Mouse (Mus musculus): ENCODE results near the gene Cyb5r4.
A peak's percentile ranks its signal among the peaks of the same experiment; 100 is the strongest.
"Not testable (repeated sequence)": the region's sequence is repeated elsewhere in the genome, so short reads cannot be mapped to it uniquely, and the experiment has no call there.

Gene Cyb5r4

GRCm38 (mm10) chr9:87021778-87022523, at the start of gene Cyb5r4:
TSS of gene Cyb5r4 (plus strand) at chr9:87022014.
- DNase-seq (ENCODE audit: low spot score), result peak; percentile 95

GRCm38 (mm10) chr9:86972471-86972870, 49.3 kb upstream of the Cyb5r4 start:
- not testable (repeated sequence) for DNase-seq (ENCODE audit: low spot score)

GRCm38 (mm10) chr9:86973562-86973961, 48.3 kb upstream of the Cyb5r4 start:
- DNase-seq (ENCODE audit: low spot score), result no peak

- DNase-seq (ENCODE audit: low spot score), result no peak
Observed at GRCm38 (mm10) chr9:86976896-86977295, 44.9 kb upstream of the Cyb5r4 start.

GRCm38 (mm10) chr9:86978257-86978907, 43.4 kb upstream of the Cyb5r4 start:
- no peak for DNase-seq (ENCODE audit: low spot score)

- no peak for DNase-seq (ENCODE audit: low spot score)
Observed at GRCm38 (mm10) chr9:86980048-86980447, 41.8 kb upstream of the Cyb5r4 start.

- DNase-seq (ENCODE audit: low spot score), result no peak
Observed at GRCm38 (mm10) chr9:86980942-86981341, 40.9 kb upstream of the Cyb5r4 start.

- no peak for DNase-seq (ENCODE audit: low spot score)
Observed at GRCm38 (mm10) chr9:86981551-86981950, 40.3 kb upstream of the Cyb5r4 start.

GRCm38 (mm10) chr9:86984583-86984982, 37.2 kb upstream of the Cyb5r4 start:
- DNase-seq (ENCODE audit: low spot score), result no peak

GRCm38 (mm10) chr9:86985105-86985504, 36.7 kb upstream of the Cyb5r4 start:
- DNase-seq (ENCODE audit: low spot score), result no peak

GRCm38 (mm10) chr9:86986703-86987296, 35.0 kb upstream of the Cyb5r4 start:
- DNase-seq (ENCODE audit: low spot score), result no peak

GRCm38 (mm10) chr9:86989822-86990221, 32.0 kb upstream of the Cyb5r4 start:
- DNase-seq (ENCODE audit: low spot score), result no peak

GRCm38 (mm10) chr9:86991758-86992157, 30.1 kb upstream of the Cyb5r4 start:
- no peak for DNase-seq (ENCODE audit: low spot score)

- no peak for DNase-seq (ENCODE audit: low spot score)
Observed at GRCm38 (mm10) chr9:86997046-86997691, 24.6 kb upstream of the Cyb5r4 start.

GRCm38 (mm10) chr9:86999956-87000582, 21.7 kb upstream of the Cyb5r4 start:
- DNase-seq (ENCODE audit: low spot score), result no peak

- DNase-seq (ENCODE audit: low spot score), result no peak
Observed at GRCm38 (mm10) chr9:87004701-87005434, 16.9 kb upstream of the Cyb5r4 start.

GRCm38 (mm10) chr9:87005435-87005779, 16.4 kb upstream of the Cyb5r4 start:
- DNase-seq (ENCODE audit: low spot score), result no peak

- DNase-seq (ENCODE audit: low spot score), result no peak
Observed at GRCm38 (mm10) chr9:87008507-87008906, 13.3 kb upstream of the Cyb5r4 start.

- DNase-seq (ENCODE audit: low spot score), result no peak
Observed at GRCm38 (mm10) chr9:87008919-87009318, 12.9 kb upstream of the Cyb5r4 start.

- no peak for DNase-seq (ENCODE audit: low spot score)
Observed at GRCm38 (mm10) chr9:87015288-87015937, 6.4 kb upstream of the Cyb5r4 start, which contains the start of gene Ripply2. TSS of gene Ripply2 (plus strand) at chr9:87015537.

- DNase-seq (ENCODE audit: low spot score), result no peak
Observed at GRCm38 (mm10) chr9:87015938-87016294, 5.9 kb upstream of the Cyb5r4 start.

Measured in lung, postnatal 25 days (tissue).